Mouse (Mus musculus): ENCODE measurements around the gene Sec14l3. TPM values are rescaled to one million over a fixed set of nuclear protein-coding genes. Genes with fewer than 3 reads are reported as not detected.

Gene Sec14l3
- polyA plus RNA-seq, 1 experiment = not detected

DNA sequence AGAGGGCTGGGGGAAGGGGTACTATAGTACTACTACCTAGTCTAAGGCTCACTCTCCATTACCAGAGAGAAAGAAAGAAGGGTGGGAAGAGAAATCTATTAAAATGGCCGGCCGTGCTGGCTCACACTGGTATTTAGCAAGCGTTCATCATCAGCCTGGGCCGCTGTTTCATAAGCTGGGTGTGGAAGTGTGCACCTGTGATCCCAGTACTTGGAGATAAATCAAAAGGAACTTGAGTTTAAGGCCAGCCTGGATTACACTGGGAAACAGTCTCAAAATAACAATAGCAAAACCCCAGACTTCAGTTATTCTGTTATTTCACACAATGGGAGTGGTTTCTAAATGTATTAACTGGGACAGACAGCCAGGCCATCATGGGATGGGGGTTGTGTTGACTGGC lies 2.1 kb upstream of the Sec14l3 start:
- Histone ChIP-seq H3K79me3 (ENCODE audit: low read depth) (no peaks in the 10 kb centered on the region), H3K79me2 (ENCODE audit: control insufficient read depth, insufficient read depth) (no peaks in the 10 kb centered on the region), H3K4me3 (ENCODE audit: insufficient read depth, poor library complexity, severe bottlenecking) (no peak overlapping the region), H3K36me3 (ENCODE audit: control insufficient read depth, insufficient read depth) (no peaks in the 10 kb centered on the region), H3ac (ENCODE audit: control insufficient read depth, insufficient read length, low read depth) (no peak overlapping the region), H3K27me3 (ENCODE audit: control insufficient read depth, insufficient read depth, insufficient read length) (peaks cover 39% of the 10 kb centered on the region)
- TF ChIP-seq CTCF (IDR thresholded peaks at IDR 0.05; ENCODE audit: control insufficient read depth, insufficient read depth, insufficient read length) = no peak
- no peak for TF ChIP-seq MYOG (IDR thresholded peaks at IDR 0.05; ENCODE audit: control insufficient read depth, extremely low read depth, insufficient read length)
- TF ChIP-seq USF1 (IDR thresholded peaks at IDR 0.05; ENCODE audit: low read depth) = no peak
- no peak for TF ChIP-seq FOSL1 (IDR thresholded peaks at IDR 0.05; ENCODE audit: insufficient read depth, low read length, poor library complexity, severe bottlenecking)
- TF ChIP-seq MAX (IDR thresholded peaks at IDR 0.05) = no peak
- TF ChIP-seq MYOD1 (IDR thresholded peaks at IDR 0.05; ENCODE audit: control insufficient read depth, insufficient read length, low read depth) = no peak
- TF ChIP-seq CEBPB (IDR thresholded peaks at IDR 0.05; ENCODE audit: low read depth) = no peak

DNA sequence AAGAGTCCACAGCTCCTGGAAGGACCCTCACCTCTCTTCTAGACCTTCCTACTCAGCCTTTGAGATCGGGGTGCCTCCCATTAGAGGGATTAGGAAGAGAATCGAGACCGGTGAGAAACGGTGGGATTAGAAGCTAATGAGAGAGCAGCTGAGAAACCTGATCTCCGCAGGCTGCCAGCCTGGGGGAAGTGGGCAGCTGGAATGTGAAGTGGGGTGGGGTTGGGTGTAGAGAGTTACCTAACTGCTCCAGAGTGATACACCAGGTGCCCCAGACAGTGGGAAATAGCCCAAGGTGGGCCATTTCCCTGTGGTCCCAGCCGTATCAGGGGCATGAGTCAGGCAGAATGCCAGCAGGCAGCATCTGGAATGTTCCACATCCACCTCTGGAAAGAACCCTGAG lies 1.7 kb upstream of the Sec14l3 start:
- H3K27me3 ChIP-seq (ENCODE audit: control insufficient read depth, insufficient read depth, insufficient read length) = peaks cover 39% of the 10 kb centered on the region

DNA sequence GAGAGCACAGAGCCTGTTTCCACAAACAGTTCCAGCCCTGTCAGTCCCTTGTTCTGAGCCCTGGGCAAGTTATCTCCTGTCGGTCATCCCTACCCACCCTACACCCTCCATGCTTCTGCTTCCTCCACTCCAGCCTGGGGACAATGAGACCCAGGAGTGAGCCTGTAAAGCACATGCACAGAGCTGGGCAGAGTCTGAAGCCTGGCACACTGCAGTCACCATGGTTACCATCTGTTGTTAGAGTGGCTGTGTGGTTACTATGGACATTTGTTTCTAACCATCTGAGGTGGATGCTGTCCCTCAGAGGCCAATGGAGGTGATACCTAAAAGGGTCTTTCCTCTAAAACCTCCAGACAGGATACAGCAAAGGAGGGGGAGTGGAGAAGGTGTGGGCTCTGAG lies 5.0 kb downstream of the Sec14l3 start:
- no peak for TF ChIP-seq MAX (IDR thresholded peaks at IDR 0.05)
- TF ChIP-seq MYOD1 (IDR thresholded peaks at IDR 0.05; ENCODE audit: control insufficient read depth, insufficient read length, low read depth) = no peak
- no peak for TF ChIP-seq FOSL1 (IDR thresholded peaks at IDR 0.05; ENCODE audit: insufficient read depth, low read length, poor library complexity, severe bottlenecking)
- TF ChIP-seq MYOG (IDR thresholded peaks at IDR 0.05; ENCODE audit: control insufficient read depth, extremely low read depth, insufficient read length) = no peak
- no peak for TF ChIP-seq CEBPB (IDR thresholded peaks at IDR 0.05; ENCODE audit: low read depth)
- TF ChIP-seq CTCF (IDR thresholded peaks at IDR 0.05; ENCODE audit: control insufficient read depth, insufficient read depth, insufficient read length) = no peak
- no peak for TF ChIP-seq USF1 (IDR thresholded peaks at IDR 0.05; ENCODE audit: low read depth)
- H3K36me3 ChIP-seq (ENCODE audit: control insufficient read depth, insufficient read depth) = no peaks in the 10 kb centered on the region
- no peak overlapping the region for H3ac ChIP-seq (ENCODE audit: control insufficient read depth, insufficient read length, low read depth)
- peaks cover 9% of the 10 kb centered on the region for H3K27me3 ChIP-seq (ENCODE audit: control insufficient read depth, insufficient read depth, insufficient read length)
- no peaks in the 10 kb centered on the region for H3K79me2 ChIP-seq (ENCODE audit: control insufficient read depth, insufficient read depth)
- no peak overlapping the region for H3K4me3 ChIP-seq (ENCODE audit: insufficient read depth, poor library complexity, severe bottlenecking)
- H3K79me3 ChIP-seq (ENCODE audit: low read depth) = no peaks in the 10 kb centered on the region

More for the DNA sequence above, 1.7 kb upstream of the Sec14l3 start:
- TF ChIP-seq FOSL1 (IDR thresholded peaks at IDR 0.05; ENCODE audit: insufficient read depth, low read length, poor library complexity, severe bottlenecking) (no peak), MYOG (IDR thresholded peaks at IDR 0.05; ENCODE audit: control insufficient read depth, extremely low read depth, insufficient read length) (no peak)
- Histone ChIP-seq H3K4me3 (ENCODE audit: insufficient read depth, poor library complexity, severe bottlenecking) (no peak overlapping the region), H3K36me3 (ENCODE audit: control insufficient read depth, insufficient read depth) (no peaks in the 10 kb centered on the region), H3K79me3 (ENCODE audit: low read depth) (no peaks in the 10 kb centered on the region), H3K79me2 (ENCODE audit: control insufficient read depth, insufficient read depth) (no peaks in the 10 kb centered on the region), H3ac (ENCODE audit: control insufficient read depth, insufficient read length, low read depth) (no peak overlapping the region)

DNA sequence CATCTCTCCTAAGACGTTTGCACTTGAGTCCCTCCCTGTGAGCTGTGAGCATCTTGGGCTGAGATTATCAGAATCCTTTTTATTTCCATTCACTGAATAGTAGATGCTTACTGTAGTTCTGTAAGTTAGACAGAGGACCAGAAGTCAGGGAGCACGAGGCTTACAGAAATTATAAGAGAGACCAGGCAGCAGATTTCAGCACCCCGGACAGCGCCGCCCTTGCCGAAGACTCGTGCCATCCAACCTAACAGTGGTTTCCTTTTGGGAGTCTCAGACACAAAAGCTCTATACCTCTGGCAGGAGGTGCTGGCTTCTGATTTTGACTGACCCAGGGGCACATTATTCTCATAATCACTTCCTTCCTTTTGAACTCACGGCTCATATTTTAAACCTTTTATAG lies 12.0 kb downstream of the Sec14l3 start:
- Histone ChIP-seq H3K4me3 (ENCODE audit: insufficient read depth, poor library complexity, severe bottlenecking) (no peak overlapping the region), H3K79me2 (ENCODE audit: control insufficient read depth, insufficient read depth) (no peaks in the 10 kb centered on the region), H3K36me3 (ENCODE audit: control insufficient read depth, insufficient read depth) (no peaks in the 10 kb centered on the region), H3ac (ENCODE audit: control insufficient read depth, insufficient read length, low read depth) (no peak overlapping the region), H3K27me3 (ENCODE audit: control insufficient read depth, insufficient read depth, insufficient read length) (peaks cover 3% of the 10 kb centered on the region), H3K79me3 (ENCODE audit: low read depth) (no peaks in the 10 kb centered on the region)
- TF ChIP-seq FOSL1 (IDR thresholded peaks at IDR 0.05; ENCODE audit: insufficient read depth, low read length, poor library complexity, severe bottlenecking) (no peak), CTCF (IDR thresholded peaks at IDR 0.05; ENCODE audit: control insufficient read depth, insufficient read depth, insufficient read length) (no peak), USF1 (IDR thresholded peaks at IDR 0.05; ENCODE audit: low read depth) (no peak), MAX (IDR thresholded peaks at IDR 0.05) (no peak), MYOG (IDR thresholded peaks at IDR 0.05; ENCODE audit: control insufficient read depth, extremely low read depth, insufficient read length) (no peak), CEBPB (IDR thresholded peaks at IDR 0.05; ENCODE audit: low read depth) (no peak), MYOD1 (IDR thresholded peaks at IDR 0.05; ENCODE audit: control insufficient read depth, insufficient read length, low read depth) (no peak)

DNA sequence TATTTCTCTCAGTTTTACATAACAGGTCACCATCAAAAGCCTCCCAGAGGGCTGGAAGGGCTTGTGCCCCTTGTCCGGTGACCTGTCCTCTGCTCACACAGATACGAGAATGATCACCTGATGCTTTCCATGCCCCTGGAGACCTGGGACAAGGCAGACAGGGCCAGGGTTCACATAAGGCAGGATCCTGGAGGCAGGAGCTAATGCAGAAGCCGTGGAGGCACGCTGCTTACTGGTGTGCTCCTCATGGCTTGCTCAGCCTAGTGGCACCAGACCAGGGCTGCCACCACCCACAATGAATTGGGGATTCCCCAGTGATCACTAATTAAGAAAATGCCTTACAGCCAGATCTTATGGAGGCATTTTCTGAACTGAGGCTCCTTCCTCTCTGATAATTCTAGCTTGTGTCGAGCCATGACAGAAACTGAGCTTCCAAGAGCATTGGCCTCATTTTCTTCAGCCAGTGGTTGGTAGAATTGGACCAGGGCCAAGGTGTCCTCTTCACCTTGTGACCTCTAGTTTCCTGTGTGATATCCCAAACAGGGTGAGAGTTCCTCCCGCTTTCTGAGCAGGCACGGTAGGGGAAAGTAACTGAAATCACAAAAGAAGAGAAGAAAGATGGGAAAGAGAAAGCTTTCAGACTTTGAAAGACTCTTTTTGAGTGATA lies 13.8 kb downstream of the Sec14l3 start:
- no peak for TF ChIP-seq MYOG (IDR thresholded peaks at IDR 0.05; ENCODE audit: control insufficient read depth, extremely low read depth, insufficient read length)
- no peak for TF ChIP-seq MYOD1 (IDR thresholded peaks at IDR 0.05; ENCODE audit: control insufficient read depth, insufficient read length, low read depth)
- no peak for TF ChIP-seq MAX (IDR thresholded peaks at IDR 0.05)
- TF ChIP-seq CTCF (IDR thresholded peaks at IDR 0.05; ENCODE audit: control insufficient read depth, insufficient read depth, insufficient read length) = no peak
- no peak for TF ChIP-seq USF1 (IDR thresholded peaks at IDR 0.05; ENCODE audit: low read depth)
- TF ChIP-seq CEBPB (IDR thresholded peaks at IDR 0.05; ENCODE audit: low read depth) = no peak
- TF ChIP-seq FOSL1 (IDR thresholded peaks at IDR 0.05; ENCODE audit: insufficient read depth, low read length, poor library complexity, severe bottlenecking) = no peak
- H3K79me3 ChIP-seq (ENCODE audit: low read depth) = no peaks in the 10 kb centered on the region
- no peak overlapping the region for H3K4me3 ChIP-seq (ENCODE audit: insufficient read depth, poor library complexity, severe bottlenecking)
- H3K79me2 ChIP-seq (ENCODE audit: control insufficient read depth, insufficient read depth) = no peaks in the 10 kb centered on the region
- H3K27me3 ChIP-seq (ENCODE audit: control insufficient read depth, insufficient read depth, insufficient read length) = peaks cover 3% of the 10 kb centered on the region
- H3K36me3 ChIP-seq (ENCODE audit: control insufficient read depth, insufficient read depth) = no peaks in the 10 kb centered on the region
- no peak overlapping the region for H3ac ChIP-seq (ENCODE audit: control insufficient read depth, insufficient read length, low read depth)

DNA sequence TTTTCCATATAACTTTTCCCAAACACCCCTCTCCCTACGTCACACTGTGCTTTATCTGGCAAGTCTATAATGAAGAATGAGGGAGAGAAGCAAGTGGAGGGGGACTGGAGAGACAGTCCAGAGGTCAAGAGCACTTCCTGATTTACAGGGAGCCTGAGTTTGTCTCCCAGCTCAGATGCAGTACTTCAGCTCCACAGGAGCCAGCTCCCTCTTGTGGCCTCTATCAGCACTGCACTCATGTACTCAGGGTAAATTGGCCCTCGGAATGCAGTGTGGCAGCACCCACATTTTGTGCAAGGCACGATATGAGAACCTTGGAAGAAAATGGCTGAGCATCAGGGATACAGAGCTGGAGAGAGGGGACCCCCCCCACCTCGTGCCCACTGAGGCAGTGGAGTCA lies 15.6 kb downstream of the Sec14l3 start:
- no peak overlapping the region for H3K4me3 ChIP-seq (ENCODE audit: insufficient read depth, poor library complexity, severe bottlenecking)
- H3ac ChIP-seq (ENCODE audit: control insufficient read depth, insufficient read length, low read depth) = no peak overlapping the region
- H3K27me3 ChIP-seq (ENCODE audit: control insufficient read depth, insufficient read depth, insufficient read length) = peaks cover 3% of the 10 kb centered on the region
- H3K79me2 ChIP-seq (ENCODE audit: control insufficient read depth, insufficient read depth) = no peaks in the 10 kb centered on the region
- no peaks in the 10 kb centered on the region for H3K36me3 ChIP-seq (ENCODE audit: control insufficient read depth, insufficient read depth)
- peak; percentile 74 for TF ChIP-seq CTCF (IDR thresholded peaks at IDR 0.05; ENCODE audit: control insufficient read depth, insufficient read depth, insufficient read length)
- TF ChIP-seq MYOG (IDR thresholded peaks at IDR 0.05; ENCODE audit: control insufficient read depth, extremely low read depth, insufficient read length) = no peak
- H3K79me3 ChIP-seq (ENCODE audit: low read depth) = no peaks in the 10 kb centered on the region

All from C2C12 (cell line).